Mouse (Mus musculus): ENCODE results near the gene Crip3.

GRCm38 (mm10) chr17:46439176-46439575 is 10.4 kb downstream of the Crip3 start:
- no peak for TF ChIP-seq CTCF (IDR thresholded peaks at IDR 0.05; ENCODE audit: borderline replicate concordance, control insufficient read depth, extremely low read depth, insufficient read depth, low read length, poor library complexity)
- no peak for TF ChIP-seq POLR2A (IDR thresholded peaks at IDR 0.05; ENCODE audit: control insufficient read depth, extremely low read depth, insufficient read depth, low read length, poor library complexity)
